Mouse (Mus musculus) kidney, adult 2 months (tissue): ENCODE results near the gene Hdac11.

Experiments
- CTCF ChIP-seq: fragments of 200-500 bp; conservative IDR thresholded peaks from 2 replicates; pipeline ENCODE4 v1.5.1; 2011; ENCODE audit warnings: low read depth, mild to moderate bottlenecking, control low read depth, low read length, moderate library complexity, mixed read lengths; ENCODE audit not compliant: insufficient read depth, insufficient read length
- POLR2A ChIP-seq: fragments of 200-500 bp; IDR thresholded peaks from one replicate; pipeline ENCODE4 v1.6.1; 2011; ENCODE audit warnings: low read depth, low read length, control low read depth

DNA sequence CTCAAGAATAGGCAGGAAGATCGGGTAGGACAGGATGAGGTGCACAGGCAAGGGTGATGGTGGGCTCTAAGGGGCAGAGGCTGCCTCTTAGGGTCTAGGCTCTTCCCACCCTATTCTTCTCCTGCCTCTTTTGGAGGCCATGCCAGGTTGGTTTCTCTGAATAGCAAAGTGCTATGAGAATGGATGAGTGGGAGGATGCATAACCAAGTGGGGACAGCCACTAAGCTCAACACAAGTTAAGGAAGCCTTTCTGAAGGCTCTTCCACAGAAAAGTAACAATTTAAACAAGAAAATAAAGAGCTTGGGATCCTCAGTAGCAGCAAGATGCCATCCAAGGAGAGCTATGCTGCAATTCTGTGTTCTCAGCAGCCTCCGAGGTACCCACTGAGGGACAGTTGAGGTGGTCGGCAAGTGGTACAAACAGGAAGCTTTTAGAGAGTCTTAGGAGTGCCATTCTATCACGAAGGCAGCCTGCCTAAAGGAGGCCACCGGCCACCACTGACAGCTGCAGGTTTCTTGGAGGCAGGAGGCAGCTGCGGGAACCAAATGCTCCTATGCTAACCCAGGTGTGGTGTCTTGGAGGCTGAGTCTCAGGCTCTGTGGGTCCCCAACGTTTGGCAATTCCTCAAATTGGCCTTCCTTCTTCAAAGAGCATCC is 3.4 kb upstream of the Hdac11 start:
- no peak for TF ChIP-seq CTCF
- no peak for TF ChIP-seq POLR2A
